Mouse (Mus musculus) cerebellum, adult (tissue): Measurements from ENCODE around the gene Zfp974.
"Not testable (repeated sequence)": the region's sequence is repeated elsewhere in the genome, so short reads cannot be mapped to it uniquely, and the experiment has no call there.

Experiments
- ATAC-seq: cut with Nextera tagmentation; 2 replicates; pipeline ENCODE4 v1.9.2; 2017; ENCODE audit warnings: mild to moderate bottlenecking, moderate library complexity, mixed read lengths; ENCODE audit not compliant: insufficient number of reproducible peaks, low FRiP score, low TSS enrichment

The Zfp974 gene

DNA sequence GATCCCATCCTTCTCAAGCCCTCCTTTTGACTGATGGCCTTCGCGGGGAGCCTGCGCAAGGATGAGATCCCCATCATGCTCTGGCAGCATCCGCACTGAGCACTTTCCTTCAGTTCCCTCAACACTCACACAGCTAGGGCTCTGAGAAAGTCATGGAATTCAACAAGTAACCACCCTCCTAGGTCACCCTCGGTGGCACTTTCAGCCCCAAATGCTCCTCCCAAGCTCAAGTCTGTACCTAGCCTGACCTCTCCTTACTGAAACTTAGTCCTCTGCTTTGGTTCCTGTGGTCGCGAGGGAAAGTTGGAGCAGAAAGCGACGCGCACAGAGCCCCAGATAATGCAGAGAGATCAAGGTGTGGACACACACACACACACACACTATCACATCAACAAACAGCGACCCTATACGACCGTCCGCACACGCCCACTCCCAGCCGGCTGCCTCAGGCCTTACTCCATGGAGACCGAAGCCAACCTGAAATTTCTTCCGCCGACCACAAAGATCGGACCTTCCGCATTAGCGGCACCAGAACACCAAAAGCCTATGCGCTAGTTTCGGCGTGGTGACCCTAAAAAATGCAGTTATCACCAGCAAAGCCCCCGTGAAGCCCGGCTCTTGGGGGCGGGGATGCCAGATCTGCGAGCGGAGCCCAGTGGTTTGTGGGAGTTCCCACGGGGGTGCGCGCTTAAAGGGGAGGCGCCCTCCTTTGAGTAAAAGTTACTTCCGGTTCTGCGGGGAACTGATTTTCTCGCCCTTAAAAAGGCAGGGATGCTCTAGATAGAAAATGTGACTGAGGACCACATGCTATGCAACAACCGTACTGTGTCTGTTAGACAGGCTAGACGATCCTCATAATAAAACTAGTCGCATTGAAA is at the start of gene Zfp974:
Zfp974 (minus strand) TSS at position 643 of the 878 bp plus-strand sequence.
- peak; percentile 31; the same call in 1 of the 2 replicates for ATAC-seq

DNA sequence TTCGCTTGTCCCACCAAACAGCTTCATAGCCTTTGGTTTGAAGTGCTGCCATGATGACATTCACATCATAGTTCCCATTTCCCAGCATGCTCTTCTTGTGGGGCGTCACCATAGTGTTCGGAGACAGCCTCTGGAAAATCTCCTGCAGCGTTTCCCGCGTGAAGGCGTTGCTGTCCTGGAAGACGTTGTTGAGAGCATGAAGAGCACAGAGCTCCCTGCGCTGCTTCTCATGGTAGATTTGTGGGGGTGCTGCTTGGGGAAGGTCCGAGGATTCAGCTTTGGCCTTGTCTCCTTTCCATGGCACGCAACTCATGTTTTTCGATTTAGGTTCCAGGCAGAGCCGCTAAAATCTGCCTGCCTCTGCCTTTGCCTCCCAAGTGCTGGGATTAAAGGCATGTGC is 20.2 kb upstream of the Zfp974 start:
- ATAC-seq = not testable (repeated sequence)

DNA sequence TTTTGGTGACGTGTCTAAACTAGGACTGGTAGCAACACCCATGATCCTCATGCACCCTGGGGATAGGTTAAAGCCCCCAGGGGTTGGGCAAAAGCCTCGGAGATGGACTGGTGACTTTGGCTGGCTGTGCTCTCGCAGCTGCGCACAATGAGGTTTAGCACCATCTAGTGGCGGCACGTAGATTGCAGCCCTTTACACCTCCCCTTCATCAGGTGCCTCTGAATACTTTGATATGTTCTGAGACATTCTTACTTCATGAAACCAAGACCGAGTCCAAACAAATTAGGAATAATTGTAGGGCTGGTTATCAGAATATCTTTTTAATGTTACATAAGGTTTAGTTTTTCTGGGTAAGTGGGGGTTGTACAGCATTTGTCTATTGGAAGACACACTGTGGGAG is 12.6 kb upstream of the Zfp974 start:
- ATAC-seq = not testable (repeated sequence)

DNA sequence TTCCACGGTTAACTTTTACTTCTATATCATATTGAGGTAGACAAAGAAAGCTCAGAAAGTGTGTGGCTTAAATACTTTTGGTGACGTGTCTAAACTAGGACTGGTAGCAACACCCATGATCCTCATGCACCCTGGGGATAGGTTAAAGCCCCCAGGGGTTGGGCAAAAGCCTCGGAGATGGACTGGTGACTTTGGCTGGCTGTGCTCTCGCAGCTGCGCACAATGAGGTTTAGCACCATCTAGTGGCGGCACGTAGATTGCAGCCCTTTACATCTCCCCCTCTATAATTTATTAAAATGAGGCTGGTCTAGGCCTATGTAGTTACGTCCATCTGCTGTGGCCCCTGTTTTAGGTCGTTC is 4.5 kb upstream of the Zfp974 start:
- ATAC-seq = not testable (repeated sequence)

DNA sequence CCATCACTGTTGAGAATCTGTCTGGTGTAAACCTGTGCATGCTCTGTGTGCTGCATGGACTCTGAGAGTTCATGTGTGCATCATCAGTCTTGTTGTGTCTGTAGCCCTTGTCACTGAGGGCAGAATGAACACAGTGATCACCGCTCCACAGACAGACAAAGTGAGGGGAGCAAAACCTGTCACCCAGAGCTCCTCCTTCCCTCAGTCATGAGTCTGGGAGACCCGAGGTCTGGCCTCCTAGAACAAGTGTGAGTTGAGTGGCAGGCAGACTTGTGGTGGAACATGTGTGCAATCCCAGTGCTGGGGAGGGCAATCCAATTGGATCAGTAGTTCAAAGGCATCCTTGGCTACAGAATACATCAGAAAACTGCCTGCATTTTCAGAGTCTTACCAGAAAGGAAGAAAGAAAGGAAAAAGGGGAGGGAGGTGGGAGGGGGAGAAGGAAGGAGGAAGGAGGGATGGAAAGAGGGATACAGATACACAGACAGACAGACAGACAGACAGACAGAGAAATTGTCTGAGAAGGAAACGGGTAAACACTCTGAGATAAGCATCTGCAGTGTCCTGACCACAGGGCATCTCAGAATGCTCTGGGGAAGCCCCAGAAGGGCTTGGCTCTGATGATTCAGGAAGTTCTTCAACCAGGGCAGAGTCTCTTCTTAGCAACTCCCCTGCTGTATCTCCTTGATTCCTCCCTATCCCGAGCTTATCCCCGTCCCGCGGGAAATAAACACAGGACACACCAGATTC is 4.0 kb upstream of the Zfp974 start:
- ATAC-seq = no peak

DNA sequence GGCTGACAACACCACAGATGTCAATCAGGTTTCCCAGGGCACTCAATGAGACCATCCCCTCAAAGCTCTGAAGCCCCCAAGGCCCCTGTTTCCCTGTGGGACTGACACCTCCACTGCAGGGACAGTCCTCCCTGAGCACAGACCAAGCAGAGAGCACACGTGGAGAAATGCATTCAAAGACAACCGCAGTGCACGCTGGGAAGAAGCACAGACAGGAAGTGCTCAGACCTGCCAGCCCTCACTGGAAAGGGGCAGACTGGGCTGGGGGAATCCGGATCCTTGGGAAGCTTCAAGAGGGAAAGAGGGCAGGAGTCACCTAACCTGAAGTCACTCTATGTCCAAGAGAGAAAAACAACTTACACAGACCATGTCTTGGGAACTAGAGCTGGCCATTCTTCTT is 2.2 kb downstream of the Zfp974 start:
- not testable (repeated sequence) for ATAC-seq

DNA sequence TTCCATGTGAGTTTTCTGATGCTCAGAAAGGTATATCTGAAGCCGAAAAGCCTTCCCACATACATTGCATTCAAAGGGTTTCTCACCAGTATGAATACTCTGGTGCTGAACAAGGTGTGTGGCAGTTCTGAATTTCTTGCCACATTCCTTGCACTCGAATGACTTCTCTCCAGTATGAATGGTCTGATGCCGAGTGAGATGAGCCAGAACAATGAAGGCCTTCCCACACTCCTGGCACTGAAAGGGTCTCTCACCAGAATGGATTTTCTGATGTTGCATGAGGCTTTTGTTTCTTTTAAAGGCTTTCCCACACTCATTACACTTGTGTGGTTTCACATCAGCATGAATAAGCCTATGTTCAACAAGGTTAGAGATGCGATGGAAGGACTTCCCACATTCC is 18.3 kb downstream of the Zfp974 start:
- not testable (repeated sequence) for ATAC-seq

DNA sequence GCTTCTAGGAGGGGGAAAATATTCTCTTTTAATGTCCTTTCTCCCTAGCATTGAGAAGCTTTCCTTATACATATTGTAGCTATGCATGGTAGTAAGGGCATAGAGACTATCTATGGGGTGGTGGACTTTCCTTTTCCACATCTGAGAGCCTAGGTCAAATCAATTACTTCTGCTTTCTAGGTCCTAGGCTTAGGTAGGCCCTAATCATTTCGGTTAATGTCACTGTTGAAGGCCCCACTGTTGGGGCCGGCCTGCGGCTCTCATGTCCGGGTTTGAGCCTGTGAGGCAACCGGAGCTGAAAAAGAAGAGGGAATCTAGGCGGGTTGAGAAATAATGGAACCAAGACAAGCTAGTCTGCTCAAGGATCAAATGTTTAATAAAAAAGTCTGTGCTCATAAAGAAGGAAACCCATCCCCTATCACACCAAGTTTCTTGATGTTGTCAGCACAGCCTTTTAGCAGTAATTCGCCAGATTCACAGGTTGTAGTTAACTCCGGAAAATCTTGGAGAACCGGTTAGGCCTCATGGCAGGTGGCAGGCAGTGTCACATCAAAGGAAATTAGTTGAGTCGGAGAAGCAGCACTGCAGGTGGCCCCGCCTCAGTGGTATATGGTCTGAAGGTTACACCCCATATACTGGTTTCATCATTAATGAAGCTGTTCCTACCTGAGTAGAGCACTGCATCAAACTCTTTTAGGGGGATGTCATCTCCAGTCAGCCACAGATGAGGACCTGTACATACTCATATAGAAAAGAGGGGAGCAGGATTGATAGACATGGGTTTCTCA is 24.0 kb downstream of the Zfp974 start:
- no peak for ATAC-seq

DNA sequence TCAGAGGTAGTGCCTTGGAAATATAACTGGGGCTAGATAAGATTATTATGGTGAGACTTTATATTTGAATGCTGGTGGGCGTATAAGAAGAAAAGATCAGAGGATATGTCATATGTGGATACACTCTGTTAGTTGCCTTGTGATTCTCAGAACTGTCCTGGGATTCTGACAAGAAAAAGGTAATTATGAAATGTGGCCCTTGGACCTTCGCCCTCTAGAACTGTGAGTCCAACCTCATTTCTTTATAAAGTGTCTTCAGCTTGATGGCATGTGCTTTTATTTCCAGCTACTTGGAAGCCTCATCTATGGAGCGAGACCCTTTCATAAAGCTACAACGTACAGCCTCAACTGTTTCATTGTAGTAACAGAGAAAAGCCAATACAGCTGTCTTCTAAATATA is 28.7 kb downstream of the Zfp974 start:
- no peak for ATAC-seq

DNA sequence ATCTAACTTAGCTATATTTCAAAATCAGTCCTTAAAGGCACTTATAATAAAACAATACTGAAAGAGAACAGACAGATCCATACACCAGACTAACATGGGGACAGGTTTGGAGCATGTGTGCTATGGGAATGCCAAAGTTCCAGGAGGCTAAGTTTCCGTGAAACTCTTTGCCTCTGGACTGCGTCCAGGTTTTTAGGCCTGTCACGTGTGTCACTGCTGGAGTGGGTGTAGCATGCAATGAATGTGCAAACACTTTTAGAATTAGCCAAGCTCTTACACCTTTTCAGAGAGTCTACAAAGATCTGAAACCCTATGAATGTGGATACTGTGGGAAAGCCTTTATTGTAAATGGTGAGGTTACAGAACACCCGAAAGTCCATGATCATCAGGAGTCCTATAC is 47.5 kb downstream of the Zfp974 start:
- ATAC-seq = no peak

DNA sequence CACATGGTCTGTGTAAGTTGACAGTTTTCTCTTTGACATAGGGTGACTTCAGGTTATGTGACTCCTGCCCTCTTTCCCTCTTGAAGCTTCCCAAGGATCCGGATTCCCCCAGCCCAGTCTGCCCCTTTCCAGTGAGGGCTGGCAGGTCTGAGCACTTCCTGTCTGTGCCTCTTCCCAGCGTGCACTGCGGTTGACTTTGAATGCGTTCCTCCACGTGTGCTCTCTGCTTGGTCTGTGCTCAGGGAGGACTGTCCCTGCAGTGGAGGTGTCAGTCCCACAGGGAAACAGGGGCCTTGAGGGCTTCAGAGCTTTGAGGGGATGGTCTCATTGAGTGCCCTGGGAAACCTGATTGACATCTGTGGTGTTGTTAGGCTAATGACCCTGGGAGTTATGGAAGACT is 66.7 kb downstream of the Zfp974 start:
- not testable (repeated sequence) for ATAC-seq

DNA sequence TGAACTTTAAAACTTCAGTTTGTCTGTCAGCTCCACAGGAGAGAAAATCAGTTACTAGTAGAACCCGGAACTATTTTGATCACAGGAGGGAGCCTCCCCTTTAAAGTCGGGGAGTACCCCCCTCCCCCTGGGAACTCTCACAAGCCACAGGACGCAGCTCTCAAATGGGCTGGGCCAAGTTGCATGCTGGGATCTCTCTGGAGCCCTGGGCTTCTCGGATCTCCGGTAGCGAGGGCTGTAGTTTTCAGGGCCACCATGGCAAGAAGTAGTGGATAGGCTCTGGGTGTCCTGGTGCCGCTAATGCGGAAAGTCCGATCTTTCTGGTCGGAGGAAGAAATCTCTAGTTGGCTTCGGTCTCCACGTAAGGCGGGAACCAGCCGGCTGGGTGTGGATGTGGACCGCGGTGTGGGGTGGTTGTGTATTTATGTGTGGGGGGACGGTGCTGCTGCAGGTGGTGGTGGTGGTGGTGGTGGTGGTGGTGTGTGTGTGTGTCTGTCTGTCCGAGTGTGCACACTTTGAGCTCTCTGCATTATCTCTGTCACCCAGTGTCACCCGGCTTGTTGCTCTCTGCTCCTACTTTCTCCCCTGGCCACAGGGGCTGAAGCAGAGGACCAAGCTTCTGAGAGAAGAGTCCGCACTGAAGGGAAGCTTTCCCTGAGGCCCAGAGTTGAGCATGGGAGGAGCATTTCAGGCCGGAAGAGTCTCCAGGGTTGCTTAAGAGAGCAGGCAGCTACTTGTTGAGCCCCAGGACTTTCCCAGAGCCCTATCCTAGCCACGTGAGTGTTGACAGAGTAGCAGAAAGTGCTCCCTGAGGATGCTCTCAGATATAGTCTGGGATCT is 68.6 kb downstream of the Zfp974 start:
- no peak for ATAC-seq

DNA sequence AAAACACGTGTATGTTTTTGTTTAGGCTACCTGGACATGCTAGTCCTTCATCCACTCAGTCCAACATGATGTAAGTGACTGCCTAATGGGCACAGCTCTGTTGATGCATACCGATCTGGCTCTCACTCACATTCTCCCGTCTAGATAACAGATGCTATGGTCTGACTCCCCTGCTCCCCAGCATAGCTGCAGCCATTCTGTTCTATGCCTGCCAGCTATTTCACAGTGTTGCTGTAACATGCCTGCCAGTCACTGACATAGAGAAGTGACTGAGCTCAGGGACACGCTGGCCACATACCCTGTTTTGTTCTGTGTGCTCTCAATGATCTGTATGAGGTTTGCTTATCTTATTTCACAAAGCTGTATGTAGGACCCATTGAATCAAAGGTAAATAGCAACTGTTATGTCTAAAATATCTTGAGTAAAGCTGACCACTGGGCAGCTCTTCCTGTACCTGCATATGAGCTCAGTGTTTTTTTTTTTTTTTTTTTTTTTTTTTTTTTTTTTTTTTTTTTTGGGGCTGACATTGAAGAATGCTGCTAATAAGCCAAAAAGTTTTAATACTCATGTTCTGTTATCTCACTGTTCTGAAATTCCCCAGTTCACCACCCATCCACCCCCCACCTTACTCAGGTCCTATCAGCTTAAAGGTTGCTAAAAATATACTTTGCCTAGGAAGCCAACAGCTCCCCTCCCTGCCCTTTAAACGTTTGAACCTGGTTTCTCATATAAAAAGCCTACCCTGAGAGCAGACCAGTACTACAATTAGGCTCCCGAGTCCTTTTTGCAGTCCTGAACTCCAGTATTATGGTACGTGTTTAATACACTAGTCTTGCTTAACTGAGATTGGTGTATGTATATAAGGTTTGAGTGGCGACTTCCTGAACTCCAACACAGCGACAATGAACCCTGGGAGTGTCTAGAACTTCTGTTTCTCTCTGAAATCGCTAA is 69.7 kb downstream of the Zfp974 start:
- no peak for ATAC-seq
